Mouse (Mus musculus) layer of hippocampus, adult 2 months (tissue): ENCODE results near the gene Vgll4. TPM values are rescaled to one million over a fixed set of nuclear protein-coding genes. Genes with fewer than 3 reads are reported as not detected.

Source experiments
- DNase-seq, 2 experiments: peaks; one replicate each; pipeline ENCODE4 v3.0.0; 2022; ENCODE audit warnings: low spot score in 2 of 2
- H3K27ac ChIP-seq: fragments of 200-600 bp; 2 replicates; pipeline ENCODE4 v1.8.1; 2022
- H3K4me3 ChIP-seq: fragments of 200-600 bp; 2 replicates; pipeline ENCODE4 v1.8.1; 2022; ENCODE audit warnings: mild to moderate bottlenecking
- CTCF ChIP-seq: fragments of 200-600 bp; conservative IDR thresholded peaks from 2 replicates; pipeline ENCODE4 v1.8.1; 2022; ENCODE audit warnings: antibody characterized with exemption, mild to moderate bottlenecking, moderate library complexity
- total RNA-seq, 2 experiments: library from RNA; stranded (reverse); gene quantifications; 2 replicates each; pipeline ENCODE4 v1.2.3; 2021

The Vgll4 gene
- total RNA-seq, 2 experiments from 2014 or later = 44.2 to 44.8 TPM

DNA sequence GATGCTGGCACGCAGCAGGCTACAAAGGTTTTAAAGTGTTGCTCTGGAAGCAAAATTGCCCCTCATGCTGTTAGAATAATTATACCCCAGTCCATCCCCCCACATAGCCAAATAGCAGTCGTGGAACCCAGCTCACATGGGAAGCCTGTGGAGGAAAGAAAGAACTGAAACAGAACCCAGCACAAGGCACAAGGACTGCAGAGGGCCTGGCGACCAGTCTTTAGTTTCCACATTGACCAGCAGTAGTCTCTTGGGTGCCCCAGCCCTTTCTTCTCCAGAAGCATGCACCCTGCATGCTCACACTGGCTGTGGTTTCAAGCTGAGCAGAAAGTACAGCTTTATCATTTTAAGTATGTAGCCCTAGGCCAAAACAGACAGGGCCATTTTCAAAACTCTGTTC lies 127.7 kb downstream of the Vgll4 start:
- no peak overlapping the region for H3K4me3 ChIP-seq
- no peak overlapping the region for H3K27ac ChIP-seq
- DNase-seq = no peak
- no peak for TF ChIP-seq CTCF

GRCm38 (mm10) chr6:114840012-114840411 lies 129.8 kb downstream of the Vgll4 start:
- TF ChIP-seq CTCF = no peak
- Histone ChIP-seq H3K27ac (no peak overlapping the region), H3K4me3 (no peak overlapping the region)
- no peak for DNase-seq

- no peak for TF ChIP-seq CTCF
- no peak for DNase-seq
- no peak overlapping the region for H3K4me3 ChIP-seq
- H3K27ac ChIP-seq = no peak overlapping the region
These were observed 130.9 kb downstream of the Vgll4 start for GRCm38 (mm10) chr6:114838872-114839271.

DNA sequence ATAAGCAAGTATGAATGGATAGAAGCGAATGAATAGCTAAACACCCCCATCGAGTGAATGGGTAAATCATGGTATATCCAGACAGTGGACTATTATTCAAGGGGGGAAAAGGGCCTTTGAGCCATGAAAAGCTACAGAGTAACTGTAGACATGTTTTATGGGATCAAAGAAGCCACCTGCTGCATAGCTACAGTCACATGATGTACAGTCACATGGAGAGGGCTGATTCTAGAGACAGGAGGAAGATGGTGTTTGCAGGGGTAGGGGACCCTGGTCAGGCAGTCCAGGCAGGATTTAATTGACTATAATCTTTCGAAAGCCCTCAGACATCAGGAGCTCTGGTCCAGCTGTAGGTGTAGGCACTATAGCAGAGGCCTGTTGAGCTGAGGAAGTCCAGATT lies 133.4 kb downstream of the Vgll4 start:
- no peak for DNase-seq
- Histone ChIP-seq H3K27ac (no peak overlapping the region), H3K4me3 (no peak overlapping the region)
- TF ChIP-seq CTCF = no peak

DNA sequence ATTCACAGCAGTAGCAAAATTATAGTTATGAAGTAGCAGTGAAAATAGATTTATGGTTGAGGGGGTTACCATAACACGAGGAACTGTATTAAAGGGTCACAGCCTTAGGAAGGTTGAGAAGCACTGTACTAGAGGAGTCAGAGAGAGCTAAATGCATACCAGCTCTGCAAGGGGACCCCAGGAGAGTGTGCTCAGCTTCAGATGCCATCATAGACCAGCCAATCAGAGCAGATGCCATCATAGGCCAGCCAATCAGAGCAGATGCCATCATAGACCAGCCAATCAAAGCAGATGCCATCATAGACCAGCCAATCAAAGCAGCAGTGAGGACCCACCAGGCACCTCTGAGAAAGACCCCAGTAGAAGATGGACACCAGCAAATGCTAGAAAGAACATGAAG lies 134.0 kb downstream of the Vgll4 start:
- no peak for TF ChIP-seq CTCF
- DNase-seq = no peak
- no peak overlapping the region for H3K27ac ChIP-seq
- no peak overlapping the region for H3K4me3 ChIP-seq

DNA sequence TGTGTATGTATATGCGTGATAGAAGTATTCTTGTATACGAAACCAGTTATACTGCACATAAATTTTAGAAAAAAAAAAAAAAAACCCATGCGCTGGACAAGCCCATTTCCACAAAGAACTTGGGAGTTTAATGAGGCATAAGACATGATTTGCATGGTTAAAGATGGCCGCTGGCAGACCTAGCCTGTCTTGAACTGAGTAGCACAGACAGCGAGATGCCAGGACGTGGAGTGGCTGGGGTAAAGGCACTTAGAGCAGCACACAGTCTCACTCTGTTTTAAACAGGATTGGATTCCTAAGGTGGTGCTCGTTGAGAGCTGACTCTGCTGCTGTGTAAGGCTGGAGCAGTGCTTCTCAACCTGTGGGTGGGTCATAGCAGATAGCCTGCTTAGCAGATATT lies 134.4 kb downstream of the Vgll4 start:
- no peak for DNase-seq
- H3K4me3 ChIP-seq = no peak overlapping the region
- H3K27ac ChIP-seq = no peak overlapping the region
- no peak for TF ChIP-seq CTCF

DNA sequence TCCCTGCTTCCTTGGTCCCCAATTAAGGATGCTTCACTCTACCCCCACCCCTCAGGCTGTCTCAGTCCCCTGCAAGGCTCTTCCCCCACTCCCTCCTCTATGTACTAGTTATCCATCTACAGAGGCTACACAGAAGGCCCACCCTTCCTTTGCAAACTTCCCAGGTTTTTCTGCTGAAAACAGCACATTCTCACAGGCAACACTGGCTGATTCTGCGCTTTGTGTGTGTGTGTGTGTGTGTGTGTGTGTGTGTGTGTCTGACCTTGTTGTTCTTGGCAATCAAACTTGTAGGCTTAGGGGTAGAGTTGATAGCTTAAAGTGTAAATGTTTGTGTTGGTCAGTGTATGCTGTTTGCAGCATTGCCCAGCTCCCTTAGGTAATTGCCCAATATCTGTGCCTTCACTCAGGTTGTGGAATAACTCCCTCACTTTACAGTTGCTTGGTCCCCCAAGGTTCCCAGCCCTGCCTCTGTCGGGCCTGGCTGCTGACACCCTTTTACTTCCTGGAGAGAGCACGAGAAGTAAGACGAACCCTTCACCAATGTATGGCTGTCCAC lies 135.9 kb downstream of the Vgll4 start:
- H3K27ac ChIP-seq = no peak overlapping the region
- DNase-seq = no peak
- no peak for TF ChIP-seq CTCF
- no peak overlapping the region for H3K4me3 ChIP-seq

DNA sequence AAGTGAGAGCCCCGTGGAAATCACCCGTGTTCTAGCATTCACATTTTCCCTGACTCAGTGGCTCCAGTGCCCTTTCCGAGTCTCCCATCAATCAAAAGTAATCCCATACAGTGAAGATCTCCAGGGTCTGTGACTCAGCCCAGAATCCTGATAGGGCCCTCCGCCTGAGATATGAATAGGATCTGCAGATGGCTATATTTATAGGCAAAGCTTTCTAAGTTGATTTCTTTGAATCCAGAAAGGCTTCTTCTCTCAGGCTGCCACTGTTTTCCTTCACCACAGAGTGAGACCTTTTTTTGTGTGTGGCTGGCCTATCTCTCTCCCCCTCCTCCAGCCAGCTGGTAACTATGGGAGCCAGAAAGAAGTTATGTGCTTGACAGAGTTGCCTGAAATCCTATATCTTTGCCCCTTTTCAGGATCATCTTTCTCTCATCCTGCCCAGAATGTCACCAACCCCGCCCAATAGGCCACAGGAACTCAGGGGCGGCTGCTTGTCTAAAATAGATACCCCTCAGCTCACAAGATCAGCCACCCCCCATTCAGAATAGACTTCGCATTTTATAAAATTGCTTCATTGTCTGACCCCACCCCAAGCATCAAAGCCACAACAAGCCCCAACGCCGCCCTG lies 136.6 kb downstream of the Vgll4 start:
- no peak overlapping the region for H3K4me3 ChIP-seq
- no peak for DNase-seq
- TF ChIP-seq CTCF = no peak
- H3K27ac ChIP-seq = no peak overlapping the region

GRCm38 (mm10) chr6:114831807-114832206 lies 138.0 kb downstream of the Vgll4 start:
- TF ChIP-seq CTCF = no peak
- no peak overlapping the region for H3K4me3 ChIP-seq

GRCm38 (mm10) chr6:114829660-114830438 lies 139.9 kb downstream of the Vgll4 start:
- H3K27ac ChIP-seq = no peak overlapping the region
- TF ChIP-seq CTCF = no peak
- H3K4me3 ChIP-seq = no peak overlapping the region
- no peak for DNase-seq

More at GRCm38 (mm10) chr6:114831807-114832206, 138.0 kb downstream of the Vgll4 start:
- H3K27ac ChIP-seq = no peak overlapping the region
- DNase-seq = no peak

DNA sequence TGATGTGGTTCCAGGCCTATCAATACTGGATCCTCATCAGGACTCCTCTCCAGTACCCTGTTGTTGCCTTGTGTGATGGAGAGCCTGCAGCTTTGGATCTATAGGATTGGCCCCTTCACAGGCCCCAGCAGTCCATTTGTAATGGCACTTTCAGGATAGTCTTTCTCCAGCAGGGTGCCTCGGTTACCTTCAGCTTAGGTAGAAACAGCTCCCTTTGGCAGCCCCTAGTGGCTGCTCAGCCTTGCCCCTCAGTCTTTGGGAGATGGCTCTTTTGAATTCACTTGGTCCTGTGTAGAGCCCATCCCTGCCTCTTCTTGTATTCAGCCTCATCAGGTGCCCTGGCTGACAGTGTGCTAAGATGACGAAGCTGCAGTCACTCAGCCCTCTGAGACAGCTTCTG lies 142.9 kb downstream of the Vgll4 start:
- DNase-seq = no peak
- TF ChIP-seq CTCF = peak; percentile 22; the same call in 1 of the 2 replicates
- H3K4me3 ChIP-seq = no peak overlapping the region
- no peak overlapping the region for H3K27ac ChIP-seq

DNA sequence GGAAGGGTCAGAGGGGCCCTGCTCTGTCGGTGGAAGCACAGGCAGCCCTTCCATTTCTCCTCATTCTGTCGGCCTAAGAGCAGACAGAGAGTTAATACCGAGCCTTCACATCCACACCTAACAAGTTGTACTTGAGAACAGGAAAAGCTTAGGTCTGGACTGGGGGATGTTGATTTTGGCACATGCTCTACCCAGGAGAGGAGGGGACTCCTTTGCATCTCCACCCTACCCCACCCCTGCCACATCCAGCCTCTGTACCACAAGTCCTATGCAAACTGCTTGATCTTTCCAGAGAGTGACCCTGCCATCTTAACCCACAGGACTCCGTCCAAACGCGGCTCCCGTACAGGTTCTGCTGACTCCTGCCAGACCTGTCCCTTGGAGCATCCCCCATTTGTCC lies 148.1 kb downstream of the Vgll4 start:
- TF ChIP-seq CTCF = no peak
- DNase-seq = no peak

DNA sequence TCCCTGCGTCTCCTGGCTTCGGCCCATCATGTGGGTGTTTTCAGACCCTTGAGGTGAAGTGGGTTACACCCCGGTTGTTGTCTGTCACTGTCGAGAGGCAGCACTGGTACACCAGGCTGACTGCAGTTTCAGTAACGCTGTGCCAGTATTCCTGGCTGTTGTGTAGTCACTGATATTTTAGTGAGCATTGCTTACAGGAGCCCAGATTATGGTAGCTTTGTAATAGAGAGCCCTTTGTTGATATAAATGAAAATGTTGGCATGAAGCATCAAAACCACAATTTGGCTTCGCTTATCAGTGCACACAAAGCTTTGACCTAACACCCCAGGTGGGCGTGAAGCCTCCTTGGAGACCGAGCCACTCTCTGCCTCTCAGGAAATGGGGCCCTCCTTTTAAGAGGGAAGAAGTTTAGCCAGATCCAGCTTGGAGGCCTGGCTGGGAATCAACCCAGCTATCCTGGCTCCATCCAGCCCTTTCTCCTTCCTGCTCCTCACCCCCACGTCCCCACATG lies 149.8 kb downstream of the Vgll4 start:
- H3K4me3 ChIP-seq = no peak overlapping the region
- H3K27ac ChIP-seq = peak overlapping the region; percentile 56
- TF ChIP-seq CTCF = no peak
- DNase-seq = no peak

More for the DNA sequence above, 148.1 kb downstream of the Vgll4 start:
- Histone ChIP-seq H3K4me3 (no peak overlapping the region), H3K27ac (no peak overlapping the region)

- no peak for TF ChIP-seq CTCF
- H3K4me3 ChIP-seq = no peak overlapping the region
- H3K27ac ChIP-seq = peak overlapping the region; percentile 53
- DNase-seq = no peak
These were observed 151.3 kb downstream of the Vgll4 start for GRCm38 (mm10) chr6:114818471-114818870.
